Mouse (Mus musculus): Measurements from ENCODE around the gene Cep131.

The Cep131 gene

DNA sequence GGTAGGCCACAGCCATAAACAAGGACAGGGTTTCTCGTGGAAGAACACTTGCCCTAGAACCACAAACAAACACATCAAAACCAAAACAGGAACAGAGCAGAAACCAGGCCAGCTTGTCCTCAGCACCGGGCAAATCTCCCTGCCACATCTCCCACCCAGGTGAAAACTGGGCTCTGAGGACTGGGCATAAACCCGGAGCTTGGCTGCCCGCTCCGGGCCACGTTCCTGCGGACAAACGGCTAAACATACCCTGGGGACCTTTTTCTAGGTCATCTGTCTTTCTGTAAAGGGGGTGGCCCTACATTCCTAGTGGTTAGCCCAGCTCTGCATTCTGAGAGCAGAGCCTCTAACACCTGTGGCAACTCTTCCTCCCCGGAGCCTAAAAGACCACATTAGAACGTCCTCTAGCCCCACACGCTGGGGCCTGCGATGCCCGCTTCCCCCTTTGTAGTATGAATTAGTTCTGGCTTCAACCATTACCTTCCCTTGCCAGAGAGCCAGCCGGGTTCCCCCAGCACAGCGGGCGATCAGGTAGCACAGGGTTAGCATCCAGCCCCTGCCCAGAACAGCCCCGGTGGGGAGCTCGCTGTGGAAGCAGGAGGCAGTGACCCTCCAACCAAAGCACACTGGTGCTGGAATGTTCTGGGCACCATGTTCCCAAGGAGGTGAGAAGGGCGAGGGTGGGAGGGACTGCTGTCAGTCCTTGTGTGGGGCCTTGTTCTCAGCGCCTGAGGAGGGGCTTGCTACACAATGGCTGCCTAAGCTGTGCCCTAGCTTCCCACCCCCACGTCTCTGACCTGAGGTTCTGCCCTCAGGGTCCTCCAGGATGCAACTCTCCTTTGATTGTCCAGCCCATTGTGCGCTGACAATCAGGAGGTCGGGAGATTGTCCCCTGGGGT, 66.8 kb downstream of the Cep131 start:
- no peak for DNase-seq

- DNase-seq: no peak
Observed at GRCm38 (mm10) chr11:120017011-120017410, 69.6 kb downstream of the Cep131 start.

GRCm38 (mm10) chr11:120014758-120015157, 71.9 kb downstream of the Cep131 start:
- DNase-seq: no peak
